Mouse (Mus musculus): ENCODE results near the gene Hmga2.

The Hmga2 gene

DNA sequence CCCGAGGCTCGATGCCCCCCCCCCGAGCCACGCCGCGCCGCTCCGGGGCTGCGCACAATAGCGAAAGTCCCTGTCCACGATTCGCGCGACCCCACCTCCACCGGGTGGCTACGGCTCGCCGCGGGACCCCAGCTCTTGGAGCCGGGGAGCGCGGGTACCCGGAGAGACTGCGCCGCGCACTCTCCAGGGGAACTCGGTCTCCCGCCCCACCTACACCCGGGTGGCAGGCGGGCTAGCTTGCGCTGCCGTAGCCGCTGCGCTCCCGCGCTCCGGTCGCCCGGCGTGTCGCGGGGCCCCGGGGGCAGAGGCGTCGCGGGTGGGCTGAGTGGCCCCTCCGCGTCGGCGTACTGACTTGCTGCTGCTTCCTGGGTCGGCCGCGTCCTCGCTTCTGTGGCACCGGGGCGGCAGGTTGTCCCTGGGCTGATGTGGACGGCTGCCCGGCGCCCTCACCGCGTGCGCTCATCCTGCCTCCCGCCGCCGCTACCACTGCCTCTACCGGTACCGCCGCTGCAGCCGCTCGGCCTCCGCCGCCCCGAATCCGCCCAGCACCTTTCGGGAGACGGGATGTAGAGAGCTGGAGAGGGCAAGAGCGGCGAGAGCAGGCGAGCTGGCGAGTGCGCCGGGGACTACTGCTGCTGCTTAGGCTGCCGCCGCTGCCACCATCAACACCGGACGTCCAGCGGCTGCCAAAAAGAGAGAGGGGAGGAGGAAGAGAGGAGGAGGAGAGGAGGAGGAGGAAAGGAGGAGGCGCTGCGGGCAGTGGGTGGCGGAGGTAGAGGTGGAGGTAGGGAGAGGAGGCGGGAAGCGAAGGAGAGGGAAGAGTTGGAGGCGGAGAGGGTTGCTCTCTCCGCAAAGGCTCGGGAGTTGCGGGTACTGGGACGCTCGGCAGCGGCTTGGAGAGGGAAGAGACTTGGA is at the start of gene Hmga2:
Gene Hmga2 (minus strand): TSS at position 869 of the 915 bp plus-strand sequence.
- DNase-seq = peak; percentile 10

DNA sequence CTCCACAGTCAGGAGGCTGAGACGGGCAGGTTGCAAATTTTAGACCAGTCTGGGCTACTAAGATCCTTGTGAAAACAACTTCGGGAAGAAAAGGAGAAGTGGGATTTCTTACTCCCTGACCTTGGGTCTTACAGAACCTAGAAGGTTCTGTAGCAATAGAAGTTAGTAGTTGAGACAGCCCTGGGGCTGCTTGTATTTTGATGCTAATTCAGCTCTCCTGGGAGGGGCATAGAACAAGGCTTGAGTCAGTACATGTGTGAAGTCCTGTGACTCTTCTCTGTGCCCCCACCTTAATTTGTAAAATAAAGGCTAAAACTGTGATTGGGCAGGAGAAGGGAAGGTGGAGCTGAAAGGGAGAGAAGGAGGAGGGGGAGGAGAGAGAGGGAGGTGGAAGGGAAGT is 46.7 kb upstream of the Hmga2 start:
- no peak for DNase-seq

- DNase-seq = no peak
These were observed 45.8 kb upstream of the Hmga2 start for GRCm38 (mm10) chr10:120521912-120522575.

DNA sequence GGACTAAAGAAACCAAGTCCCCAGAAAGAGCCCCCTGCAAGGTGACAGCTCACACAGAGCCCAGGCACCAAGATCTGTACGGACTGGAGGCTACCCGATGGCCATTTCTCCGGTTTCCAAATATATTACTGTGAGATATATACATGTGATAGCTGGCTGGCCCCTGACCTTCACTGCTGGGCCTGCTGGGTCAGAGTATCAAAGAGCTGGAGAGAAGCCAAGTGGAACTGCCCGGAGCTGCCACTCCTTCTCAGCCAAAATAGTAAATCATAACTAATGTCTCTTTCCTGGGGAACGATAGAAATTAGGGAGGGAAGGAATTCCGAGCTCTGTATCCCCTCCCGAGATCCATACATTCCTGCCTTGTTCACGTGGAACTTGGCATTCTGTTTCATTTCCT is 40.0 kb upstream of the Hmga2 start:
- DNase-seq = no peak

DNA sequence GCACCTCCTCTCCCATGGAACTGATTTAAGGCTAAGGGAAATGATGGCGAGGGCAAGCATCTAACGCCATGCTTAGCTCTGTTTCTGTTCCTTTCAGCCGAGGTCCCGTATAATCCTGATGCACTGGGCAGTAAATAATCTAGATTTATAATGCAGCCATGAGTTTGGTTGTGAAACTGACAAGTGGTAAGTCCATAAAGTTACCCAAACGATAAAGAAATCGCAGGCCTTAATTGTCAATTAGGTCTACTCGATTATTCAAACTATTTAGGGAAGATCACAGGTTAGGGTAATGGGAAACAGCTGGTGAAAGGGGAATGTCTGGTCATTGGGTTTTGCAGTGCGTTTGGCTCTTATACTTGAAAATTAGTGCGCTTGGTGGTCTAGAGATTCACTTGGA is 37.5 kb upstream of the Hmga2 start:
- DNase-seq = no peak

DNA sequence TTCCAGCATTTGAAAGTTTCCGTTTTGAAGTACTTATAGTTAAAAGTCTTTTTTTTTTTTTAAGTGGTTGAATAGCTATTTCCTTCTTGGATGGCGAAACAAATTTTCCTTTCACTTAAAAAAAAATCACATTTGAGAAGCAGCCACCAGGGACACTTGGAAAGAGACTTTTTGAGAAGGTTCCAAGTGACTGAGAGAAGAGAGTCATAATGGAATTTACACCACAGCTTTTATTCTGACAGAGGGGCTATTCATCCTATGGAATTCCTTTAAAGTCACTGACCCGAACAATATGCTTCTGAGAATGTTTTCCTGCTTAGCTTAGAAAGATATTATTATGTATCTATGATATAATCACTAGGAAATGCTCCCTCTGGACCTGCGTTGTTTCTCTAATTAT is 36.7 kb upstream of the Hmga2 start:
- no peak for DNase-seq

DNA sequence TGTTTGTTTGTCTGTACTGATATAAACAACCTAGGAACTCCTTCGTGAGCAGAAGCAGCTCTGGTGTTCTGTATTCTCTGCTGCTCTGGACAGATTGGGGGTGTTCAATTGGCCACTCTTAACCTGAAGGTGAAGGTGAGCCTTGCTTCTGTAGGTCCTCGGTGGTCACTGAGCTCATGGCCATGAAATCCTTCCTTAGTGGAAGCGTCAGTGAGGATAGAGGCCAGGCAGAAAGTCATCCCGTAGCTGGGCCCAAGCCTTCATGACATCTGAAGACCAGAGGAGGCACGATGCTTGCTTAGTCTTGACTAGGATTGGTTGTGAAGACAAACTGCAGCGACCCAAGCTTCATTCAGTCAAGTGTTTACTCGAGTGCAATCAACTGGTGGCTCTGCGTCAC is 35.9 kb upstream of the Hmga2 start:
- no peak for DNase-seq

GRCm38 (mm10) chr10:120503959-120504358 is 27.7 kb upstream of the Hmga2 start:
- DNase-seq = no peak

DNA sequence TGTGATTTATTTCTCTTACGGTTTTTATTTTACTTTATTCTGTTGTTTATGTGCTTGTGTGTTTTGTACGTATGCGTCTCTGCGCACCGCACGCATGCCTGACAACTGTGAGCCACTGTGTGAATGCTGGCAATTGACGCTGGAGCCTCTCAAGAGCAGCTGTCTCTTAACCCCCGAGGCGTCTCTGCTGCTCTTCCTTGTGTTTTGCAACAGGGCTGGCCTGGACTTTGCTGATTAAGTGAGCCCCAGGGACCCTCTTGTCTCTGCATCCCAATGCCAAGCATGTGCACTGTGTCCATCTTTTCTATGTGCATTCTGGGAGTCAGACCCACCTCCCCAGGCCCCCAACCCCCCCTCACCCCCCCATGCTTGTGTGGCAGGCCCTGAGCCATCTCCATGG is 24.5 kb upstream of the Hmga2 start:
- DNase-seq = no peak

DNA sequence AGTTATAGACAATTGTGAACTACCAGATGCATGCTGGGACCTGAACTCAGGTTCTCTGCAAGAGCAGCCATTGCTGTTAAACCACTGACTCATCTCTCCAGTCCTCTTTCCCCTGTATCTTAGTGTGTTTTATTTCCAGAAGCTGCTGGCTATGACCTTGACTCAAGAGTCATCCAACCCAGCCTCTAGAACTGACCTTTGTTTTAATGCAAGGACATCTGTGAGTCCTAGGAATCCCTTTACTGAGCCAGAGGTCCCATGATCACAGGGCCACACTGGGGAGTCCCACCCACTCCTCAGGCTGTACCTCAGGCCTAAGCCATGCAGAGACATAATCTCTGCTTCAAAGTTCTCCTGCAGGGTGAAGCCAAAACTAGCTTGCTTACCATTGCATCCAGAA is 21.8 kb upstream of the Hmga2 start:
- no peak for DNase-seq

DNA sequence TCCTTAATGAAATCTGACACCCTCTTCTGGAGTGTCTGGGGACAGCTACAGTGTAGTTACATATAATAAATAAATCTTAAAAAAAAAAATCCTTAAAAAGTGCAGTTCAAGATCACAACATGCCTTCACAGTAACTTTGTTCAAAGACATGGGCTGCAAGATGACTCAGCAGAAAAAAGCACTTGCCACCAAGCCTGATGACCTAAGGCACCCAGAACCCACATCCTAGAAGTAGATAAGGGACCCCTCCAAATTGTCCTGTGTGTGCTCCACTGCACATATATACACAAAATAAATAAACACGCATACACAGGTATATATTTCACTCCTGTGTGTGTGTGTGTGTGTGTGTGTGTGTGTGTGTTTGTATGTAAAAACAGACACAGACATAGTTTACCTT is 18.4 kb upstream of the Hmga2 start:
- DNase-seq = no peak

- no peak for DNase-seq
These were observed 15.2 kb upstream of the Hmga2 start for GRCm38 (mm10) chr10:120491477-120491876.

DNA sequence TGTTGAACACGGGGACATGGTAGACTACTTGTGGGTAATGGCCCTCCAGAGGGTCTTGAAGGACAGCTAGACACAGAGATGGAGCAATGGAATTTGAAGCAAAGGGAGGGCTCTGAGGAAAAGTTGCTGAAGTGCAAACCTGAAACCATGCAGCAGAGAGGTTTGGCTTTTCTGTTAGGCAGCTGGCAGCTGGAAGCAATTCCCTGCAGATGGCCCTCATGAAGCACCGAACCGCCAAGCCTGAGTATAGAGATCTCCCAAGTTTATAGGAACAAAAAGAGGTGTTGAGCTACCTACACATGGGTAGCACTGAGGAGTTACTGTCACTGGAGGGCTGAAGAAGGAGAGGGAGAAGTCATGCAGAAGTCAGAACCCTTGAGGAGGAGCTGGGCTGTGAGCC is 13.3 kb upstream of the Hmga2 start:
- no peak for DNase-seq

GRCm38 (mm10) chr10:120488526-120488925 is 12.3 kb upstream of the Hmga2 start:
- DNase-seq = no peak

GRCm38 (mm10) chr10:120487881-120488280 is 11.6 kb upstream of the Hmga2 start:
- DNase-seq = no peak

- DNase-seq = no peak
These were observed 9.2 kb upstream of the Hmga2 start for GRCm38 (mm10) chr10:120485461-120485860.

DNA sequence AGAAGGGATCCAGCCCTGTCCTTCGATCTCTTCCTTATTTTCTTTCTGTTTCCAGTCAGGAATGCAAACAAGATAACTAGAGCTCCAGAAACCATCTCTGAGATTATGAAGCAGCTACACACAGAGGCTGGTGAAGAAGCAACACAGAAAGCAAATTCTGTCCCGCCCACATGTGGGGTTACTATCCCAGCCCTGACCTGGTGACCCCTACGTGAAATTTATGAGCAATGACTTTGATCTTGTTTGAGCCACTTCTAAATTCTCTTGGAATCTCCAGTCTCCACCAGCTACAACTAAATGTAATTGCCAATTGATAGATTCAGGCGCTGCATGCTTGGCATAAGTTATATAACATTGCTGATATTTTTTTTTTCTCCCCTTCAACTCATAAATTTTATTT is 7.9 kb upstream of the Hmga2 start:
- no peak for DNase-seq

DNA sequence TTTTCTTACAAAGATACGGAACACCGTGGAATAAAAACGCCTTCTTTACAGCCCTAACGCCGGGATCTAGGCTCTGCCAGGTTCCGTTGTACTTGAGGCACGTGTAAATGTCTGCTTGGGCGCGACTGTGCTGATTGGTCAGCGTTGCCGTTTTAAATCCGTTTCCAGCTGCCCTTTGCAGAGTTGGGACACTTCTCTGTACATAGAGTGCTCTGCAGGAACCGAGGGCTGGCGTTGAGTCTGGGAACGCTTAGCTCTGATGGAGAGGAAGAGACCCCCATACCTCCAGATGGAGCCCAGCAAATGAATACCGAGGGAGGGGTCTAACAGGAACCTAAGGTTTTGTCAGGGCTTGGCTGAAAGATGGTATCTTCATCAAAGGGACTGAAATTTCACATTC is 1.9 kb upstream of the Hmga2 start:
- peak; percentile 3 for DNase-seq

- DNase-seq = peak; percentile 4
These were observed 1.2 kb upstream of the Hmga2 start for GRCm38 (mm10) chr10:120477501-120477900.

DNA sequence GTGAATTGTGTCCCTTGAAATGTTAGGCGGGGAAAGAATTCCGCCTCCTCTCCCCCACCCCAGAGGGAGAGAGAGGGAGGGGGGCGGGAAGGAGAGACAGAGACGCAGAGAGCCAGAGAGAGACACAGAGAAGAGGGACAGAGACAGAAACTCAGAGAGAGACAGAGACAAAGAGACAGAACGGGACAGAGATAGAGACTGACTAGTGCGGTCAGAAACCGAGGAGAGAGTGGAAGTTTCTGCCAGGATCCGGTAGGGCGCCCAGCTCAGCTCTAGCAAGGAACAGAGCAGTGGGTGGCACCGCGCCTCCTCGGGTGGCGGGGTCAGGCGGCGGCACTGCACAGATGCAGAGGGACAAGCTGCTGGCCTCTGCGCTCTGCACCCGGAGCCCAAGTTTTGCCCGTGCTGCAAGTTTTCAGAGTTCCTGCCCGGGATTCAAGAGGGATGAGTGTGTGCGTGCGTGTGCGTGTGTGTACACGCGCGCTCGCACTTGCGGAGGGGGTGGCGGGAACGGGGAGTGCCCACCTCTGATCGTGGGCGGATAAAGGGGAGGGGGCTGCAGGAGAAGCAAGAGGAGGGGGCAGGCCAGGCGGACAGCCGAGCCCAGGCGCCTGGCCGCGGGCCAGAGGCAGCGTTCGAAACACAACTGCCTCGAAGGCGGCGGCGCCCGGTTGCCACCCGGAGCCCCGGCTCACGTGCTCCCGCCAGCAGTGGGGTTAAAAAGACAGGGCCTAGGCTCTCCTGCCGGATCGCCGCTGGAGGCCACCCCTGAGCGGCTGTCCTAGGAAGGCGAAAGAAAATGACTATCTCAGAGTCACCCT is 457 bp upstream of the Hmga2 start:
- DNase-seq = peak; percentile 4

DNA sequence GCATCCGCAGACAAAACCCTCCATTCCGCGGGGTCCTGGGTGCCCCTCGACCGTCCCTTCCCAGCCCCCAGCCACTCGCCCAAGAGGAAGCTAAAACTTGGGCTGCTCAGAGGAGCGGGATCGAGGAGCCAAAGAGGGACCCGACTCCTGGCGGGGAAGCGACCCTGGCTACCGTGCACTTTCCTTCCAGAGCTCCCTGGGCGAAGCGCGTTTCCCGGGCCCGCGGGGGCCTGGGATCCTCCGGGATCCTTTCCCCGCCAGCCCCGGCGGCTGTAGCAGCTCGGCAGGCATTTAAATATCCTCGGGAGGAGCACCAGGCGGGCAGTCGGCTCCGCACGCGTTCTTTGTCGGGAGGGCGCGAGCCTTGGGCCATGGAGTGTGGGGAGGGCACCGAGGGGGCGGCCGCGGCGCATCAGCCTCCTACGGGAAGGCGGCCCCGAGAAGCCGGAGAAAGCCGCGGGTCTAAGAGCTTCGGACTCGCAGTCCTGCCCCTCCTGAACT is 1.2 kb downstream of the Hmga2 start:
- DNase-seq = peak; percentile 22

DNA sequence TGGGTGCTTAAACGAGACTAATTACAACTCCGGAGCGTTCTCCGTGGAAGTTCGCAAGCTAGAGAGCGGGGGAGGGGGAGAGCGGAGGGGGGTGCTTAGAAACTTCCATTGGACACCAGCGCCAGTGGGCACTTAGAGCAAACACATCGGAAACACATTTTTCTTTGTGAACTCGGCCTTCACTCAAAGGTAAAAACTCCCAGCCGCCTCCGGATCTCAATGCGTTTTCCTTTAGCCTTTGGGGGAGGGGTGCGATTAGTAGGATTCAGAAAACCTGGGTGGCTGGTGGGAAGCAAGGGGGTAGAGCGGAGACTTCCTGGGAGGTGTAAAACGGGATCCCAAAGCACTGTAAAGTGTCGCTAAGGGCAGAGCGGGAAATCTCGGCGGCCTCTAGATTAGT is 2.0 kb downstream of the Hmga2 start:
- no peak for DNase-seq

DNA sequence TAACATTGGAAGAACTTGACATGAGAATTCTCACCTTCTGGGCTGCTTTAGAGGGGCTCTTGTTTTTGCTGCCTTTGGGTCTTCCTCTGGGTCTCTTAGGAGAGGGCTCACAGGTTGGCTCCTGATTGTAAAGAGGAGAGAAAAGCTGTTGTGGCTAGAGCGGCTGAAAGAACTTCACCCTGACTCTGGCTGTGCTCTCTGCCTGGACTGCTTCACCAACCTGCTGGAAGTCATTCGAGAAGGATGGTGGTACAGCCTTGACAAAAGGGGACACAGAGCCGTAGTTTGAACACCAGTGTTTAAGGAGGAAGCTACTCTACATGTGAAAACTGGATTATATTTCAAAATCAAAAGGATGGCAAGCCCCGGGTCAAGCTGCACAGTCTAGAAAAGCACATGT is 3.1 kb downstream of the Hmga2 start:
- DNase-seq = no peak

Data from right cerebral cortex, postnatal 25 days (tissue).